Comparison of ENCODE assay signal across 8 mouse cellular contexts in genomic region chr13:23561531-23561882, GRCm38 (mm10). TPM values are rescaled to one million over a fixed set of nuclear protein-coding genes. Genes with fewer than 3 reads are reported as not detected.
DNase-seq lines count a peak whose midpoint lies in the region; ATAC-seq lines count a peak whose summit lies in the region.
"Not testable (repeated sequence)": the region's sequence is repeated elsewhere in the genome, so short reads cannot be mapped to it uniquely, and the experiment has no call there.

No protein-coding gene starts in this region.

- peak; percentile 8 for ATAC-seq in CD4-positive, CD25-positive, alpha-beta regulatory T cell, adult 4 months
- ATAC-seq in embryonic facial prominence, embryonic 12.5 days (ENCODE audit: insufficient number of reproducible peaks, insufficient read depth, low FRiP score, low TSS enrichment); forebrain, embryonic 15.5 days (replicated peaks); kidney, embryonic 14.5 days (ENCODE audit: low FRiP score, low TSS enrichment); liver, embryonic 11.5 days (replicated peaks; ENCODE audit: low FRiP score); neural tube, embryonic 14.5 days (ENCODE audit: low read depth): not testable (repeated sequence)

- H3K27ac ChIP-seq in embryonic facial prominence, embryonic 12.5 days = peak overlapping the region; percentile 98
- peak overlapping the region; percentile 97 for H3K27ac ChIP-seq in forebrain, embryonic 15.5 days (replicated peaks)
- peak overlapping the region; percentile 98; the same call in 1 of the 2 replicates for H3K27ac ChIP-seq in hindbrain, embryonic 10.5 days
- peak overlapping the region; percentile 99; the same call in 1 of the 2 replicates for H3K27ac ChIP-seq in kidney, embryonic 14.5 days (ENCODE audit: low read depth, low read length)
- peak overlapping the region; percentile 100 for H3K27ac ChIP-seq in liver, embryonic 11.5 days (ENCODE audit: low read depth, low read length)
- H3K27ac ChIP-seq in neural tube, embryonic 14.5 days (ENCODE audit: low read depth, low read length) = not testable (repeated sequence)

- H3K27me3 ChIP-seq in embryonic facial prominence, embryonic 12.5 days; forebrain, embryonic 15.5 days; hindbrain, embryonic 10.5 days (ENCODE audit: insufficient read depth, poor library complexity, severe bottlenecking); kidney, embryonic 14.5 days (ENCODE audit: control insufficient read depth, insufficient read depth, low read length); liver, embryonic 11.5 days (replicated peaks; ENCODE audit: control insufficient read depth, insufficient read depth, low read length); megakaryocyte, embryonic 14.5 days (replicated peaks); neural tube, embryonic 14.5 days (ENCODE audit: control insufficient read depth, insufficient read depth, low read length): not testable (repeated sequence)

- WGBS in embryonic facial prominence, embryonic 12.5 days = 3% methylated on average over 2 of the region's 5 CpGs
- WGBS in forebrain, embryonic 15.5 days = 0% methylated on average over 2 of the region's 5 CpGs
- WGBS in hindbrain, embryonic 10.5 days = 1% methylated on average over 2 of the region's 5 CpGs
- WGBS in kidney, embryonic 14.5 days = 0% methylated on average over 2 of the region's 5 CpGs
- WGBS in liver, embryonic 11.5 days = 0% methylated on average over 2 of the region's 5 CpGs
- WGBS in neural tube, embryonic 14.5 days = 0% methylated on average over 2 of the region's 5 CpGs

- H3K9ac ChIP-seq in embryonic facial prominence, embryonic 12.5 days = peak overlapping the region; percentile 36; the same call in 1 of the 2 replicates
- H3K9ac ChIP-seq in forebrain, embryonic 15.5 days (replicated peaks) = peak overlapping the region; percentile 72
- peak overlapping the region; percentile 61; the same call in 1 of the 2 replicates for H3K9ac ChIP-seq in kidney, embryonic 14.5 days (ENCODE audit: low read depth, low read length)
- peak overlapping the region; percentile 48 for H3K9ac ChIP-seq in liver, embryonic 11.5 days (ENCODE audit: low read depth, low read length)
- H3K9ac ChIP-seq in neural tube, embryonic 14.5 days (replicated peaks; ENCODE audit: low read depth, low read length) = not testable (repeated sequence)

- peak overlapping the region; percentile 74 for H3K4me2 ChIP-seq in embryonic facial prominence, embryonic 12.5 days (replicated peaks)
- H3K4me2 ChIP-seq in forebrain, embryonic 15.5 days (replicated peaks) = peak overlapping the region; percentile 41
- not testable (repeated sequence) for H3K4me2 ChIP-seq in kidney, embryonic 14.5 days (replicated peaks; ENCODE audit: low read depth, low read length)
- peak overlapping the region; percentile 48 for H3K4me2 ChIP-seq in liver, embryonic 11.5 days
- H3K4me2 ChIP-seq in neural tube, embryonic 14.5 days (ENCODE audit: low read depth, low read length) = peak overlapping the region; percentile 84

- not testable (repeated sequence) for H3K9me3 ChIP-seq in embryonic facial prominence, embryonic 12.5 days; forebrain, embryonic 15.5 days; hindbrain, embryonic 10.5 days; kidney, embryonic 14.5 days (ENCODE audit: control insufficient read depth, low read length); liver, embryonic 11.5 days (ENCODE audit: control insufficient read depth, low read length); megakaryocyte, embryonic 14.5 days; neural tube, embryonic 14.5 days (ENCODE audit: control insufficient read depth, low read length)

- not testable (repeated sequence) for H3K4me1 ChIP-seq in embryonic facial prominence, embryonic 12.5 days; hindbrain, embryonic 10.5 days (replicated peaks); kidney, embryonic 14.5 days (ENCODE audit: control insufficient read depth, insufficient read depth, low read length); liver, embryonic 11.5 days (replicated peaks; ENCODE audit: control insufficient read depth, insufficient read depth, low read length); neural tube, embryonic 14.5 days (ENCODE audit: control insufficient read depth, insufficient read depth, low read length)
- peaks cover 14% of the 10 kb centered on the region for H3K4me1 ChIP-seq in forebrain, embryonic 15.5 days
- H3K4me1 ChIP-seq in megakaryocyte, embryonic 14.5 days = peaks cover 30% of the 10 kb centered on the region

- H3K4me3 ChIP-seq in embryonic facial prominence, embryonic 12.5 days = peak overlapping the region; percentile 40
- H3K4me3 ChIP-seq in forebrain, embryonic 15.5 days = peak overlapping the region; percentile 50
- H3K4me3 ChIP-seq in hindbrain, embryonic 10.5 days = peak overlapping the region; percentile 54
- peak overlapping the region; percentile 36; the same call in 1 of the 2 replicates for H3K4me3 ChIP-seq in kidney, embryonic 14.5 days (ENCODE audit: low read length)
- peak overlapping the region; percentile 37 for H3K4me3 ChIP-seq in liver, embryonic 11.5 days (ENCODE audit: low read depth, low read length)
- peak overlapping the region; percentile 33 for H3K4me3 ChIP-seq in megakaryocyte, embryonic 14.5 days (replicated peaks)
- peak overlapping the region; percentile 41 for H3K4me3 ChIP-seq in neural tube, embryonic 14.5 days (ENCODE audit: low read depth, low read length)

- not testable (repeated sequence) for DNase-seq in hindbrain, embryonic 10.5 days (ENCODE audit: low spot score); liver, embryonic 11.5 days (ENCODE audit: low spot score)

- not testable (repeated sequence) for H3K36me3 ChIP-seq in embryonic facial prominence, embryonic 12.5 days; forebrain, embryonic 15.5 days; hindbrain, embryonic 10.5 days; kidney, embryonic 14.5 days (ENCODE audit: control insufficient read depth, insufficient read depth, low read length); liver, embryonic 11.5 days (ENCODE audit: control insufficient read depth, insufficient read depth, low read length); megakaryocyte, embryonic 14.5 days (replicated peaks; ENCODE audit: low read length); neural tube, embryonic 14.5 days (ENCODE audit: control insufficient read depth, insufficient read depth, low read length)

RNA-seq across cellular contexts. Expression of gene Hist1h3e, which starts 0.7 kb away (rescaled TPM):
- polyA plus RNA-seq in CD4-positive, CD25-positive, alpha-beta regulatory T cell, adult 4 months (2017; shearing (Covaris generic)) = 1 to 10 TPM; 2.2 to 4.1 TPM
- polyA plus RNA-seq in embryonic facial prominence, embryonic 12.5 days (2016; fragmentation: Nextera tagmentation; extraction: Ambion mirVana) = 9.5 and 9.6 TPM in 2 replicates
- polyA plus RNA-seq in forebrain, embryonic 15.5 days (2015; fragmentation: Nextera tagmentation; extraction: Ambion mirVana) = 2.6 and 2.7 TPM in 2 replicates
- 5.3 and 5.6 TPM in 2 replicates for polyA plus RNA-seq in hindbrain, embryonic 10.5 days (2016; fragmentation: Nextera tagmentation; extraction: Ambion mirVana)
- 11.4 and 15.4 TPM in 2 replicates for polyA plus RNA-seq in kidney, embryonic 14.5 days (2014; fragmentation: Nextera tagmentation; extraction: Ambion mirVana)
- 3.5 and 5.6 TPM in 2 replicates for polyA plus RNA-seq in liver, embryonic 11.5 days (2014; fragmentation: Nextera tagmentation; extraction: Ambion mirVana)
- 17.9 and 26.5 TPM in 2 replicates for polyA plus RNA-seq in megakaryocyte, embryonic 14.5 days (2012; ENCODE audit: insufficient read depth, low replicate concordance)
- 1.9 and 2.4 TPM in 2 replicates for polyA plus RNA-seq in neural tube, embryonic 14.5 days (2014; fragmentation: Nextera tagmentation; extraction: Ambion mirVana)

RNA-seq across cellular contexts. Expression of gene Hist1h1d, which starts 8.4 kb away (rescaled TPM):
- polyA plus RNA-seq in CD4-positive, CD25-positive, alpha-beta regulatory T cell, adult 4 months (2017; shearing (Covaris generic)) = under 1 TPM; 0.18 to 0.35 TPM
- polyA plus RNA-seq in embryonic facial prominence, embryonic 12.5 days (2016; fragmentation: Nextera tagmentation; extraction: Ambion mirVana) = 0.64 and 0.75 TPM in 2 replicates
- polyA plus RNA-seq in forebrain, embryonic 15.5 days (2015; fragmentation: Nextera tagmentation; extraction: Ambion mirVana) = 0.23 and 0.25 TPM in 2 replicates
- 0.37 and 0.49 TPM in 2 replicates for polyA plus RNA-seq in hindbrain, embryonic 10.5 days (2016; fragmentation: Nextera tagmentation; extraction: Ambion mirVana)
- 0.70 and 1.2 TPM in 2 replicates for polyA plus RNA-seq in kidney, embryonic 14.5 days (2014; fragmentation: Nextera tagmentation; extraction: Ambion mirVana)
- 0.68 and 0.82 TPM in 2 replicates for polyA plus RNA-seq in liver, embryonic 11.5 days (2014; fragmentation: Nextera tagmentation; extraction: Ambion mirVana)
- polyA plus RNA-seq in megakaryocyte, embryonic 14.5 days (2012; ENCODE audit: insufficient read depth, low replicate concordance) = 0.36 and 2.1 TPM in 2 replicates
- polyA plus RNA-seq in neural tube, embryonic 14.5 days (2014; fragmentation: Nextera tagmentation; extraction: Ambion mirVana) = 0.07 and 0.13 TPM in 2 replicates

RNA-seq across cellular contexts. Expression of gene Hist1h2ae, which starts 9.5 kb away (rescaled TPM):
- 10 to 100 TPM; 12.3 to 17.6 TPM for polyA plus RNA-seq in CD4-positive, CD25-positive, alpha-beta regulatory T cell, adult 4 months (2017; shearing (Covaris generic))
- 139 and 153 TPM in 2 replicates for polyA plus RNA-seq in embryonic facial prominence, embryonic 12.5 days (2016; fragmentation: Nextera tagmentation; extraction: Ambion mirVana)
- 48.1 and 55.0 TPM in 2 replicates for polyA plus RNA-seq in forebrain, embryonic 15.5 days (2015; fragmentation: Nextera tagmentation; extraction: Ambion mirVana)
- 102 and 103 TPM in 2 replicates for polyA plus RNA-seq in hindbrain, embryonic 10.5 days (2016; fragmentation: Nextera tagmentation; extraction: Ambion mirVana)
- polyA plus RNA-seq in kidney, embryonic 14.5 days (2014; fragmentation: Nextera tagmentation; extraction: Ambion mirVana) = 114 and 155 TPM in 2 replicates
- polyA plus RNA-seq in liver, embryonic 11.5 days (2014; fragmentation: Nextera tagmentation; extraction: Ambion mirVana) = 61.3 and 62.9 TPM in 2 replicates
- polyA plus RNA-seq in megakaryocyte, embryonic 14.5 days (2012; ENCODE audit: insufficient read depth, low replicate concordance) = 13.6 and 16.0 TPM in 2 replicates
- 11.7 and 12.9 TPM in 2 replicates for polyA plus RNA-seq in neural tube, embryonic 14.5 days (2014; fragmentation: Nextera tagmentation; extraction: Ambion mirVana)

RNA-seq across cellular contexts. Expression of gene Hist1h2bg, which starts 9.7 kb away (rescaled TPM):
- polyA plus RNA-seq in CD4-positive, CD25-positive, alpha-beta regulatory T cell, adult 4 months (2017; shearing (Covaris generic)) = 1 to 10 TPM; 8.0 to 8.6 TPM
- polyA plus RNA-seq in embryonic facial prominence, embryonic 12.5 days (2016; fragmentation: Nextera tagmentation; extraction: Ambion mirVana) = 11.4 and 15.7 TPM in 2 replicates
- polyA plus RNA-seq in forebrain, embryonic 15.5 days (2015; fragmentation: Nextera tagmentation; extraction: Ambion mirVana) = 4.7 and 5.6 TPM in 2 replicates
- polyA plus RNA-seq in hindbrain, embryonic 10.5 days (2016; fragmentation: Nextera tagmentation; extraction: Ambion mirVana) = 7.0 and 7.3 TPM in 2 replicates
- polyA plus RNA-seq in kidney, embryonic 14.5 days (2014; fragmentation: Nextera tagmentation; extraction: Ambion mirVana) = 7.9 and 12.9 TPM in 2 replicates
- 5.7 and 6.3 TPM in 2 replicates for polyA plus RNA-seq in liver, embryonic 11.5 days (2014; fragmentation: Nextera tagmentation; extraction: Ambion mirVana)
- 16.8 and 28.8 TPM in 2 replicates for polyA plus RNA-seq in megakaryocyte, embryonic 14.5 days (2012; ENCODE audit: insufficient read depth, low replicate concordance)
- polyA plus RNA-seq in neural tube, embryonic 14.5 days (2014; fragmentation: Nextera tagmentation; extraction: Ambion mirVana) = 0.75 and 1.1 TPM in 2 replicates

RNA-seq across cellular contexts. Expression of gene Hist1h4f, which starts 10.1 kb away (rescaled TPM):
- polyA plus RNA-seq in CD4-positive, CD25-positive, alpha-beta regulatory T cell, adult 4 months (2017; shearing (Covaris generic)) = 1 to 10 TPM in 1 of 2 experiments, not detected in 1; 1.1 TPM
- 2.1 and 2.4 TPM in 2 replicates for polyA plus RNA-seq in embryonic facial prominence, embryonic 12.5 days (2016; fragmentation: Nextera tagmentation; extraction: Ambion mirVana)
- 0.70 and 0.73 TPM in 2 replicates for polyA plus RNA-seq in forebrain, embryonic 15.5 days (2015; fragmentation: Nextera tagmentation; extraction: Ambion mirVana)
- 0.56 TPM in 1 of 2 replicates, not detected in the other for polyA plus RNA-seq in hindbrain, embryonic 10.5 days (2016; fragmentation: Nextera tagmentation; extraction: Ambion mirVana)
- polyA plus RNA-seq in kidney, embryonic 14.5 days (2014; fragmentation: Nextera tagmentation; extraction: Ambion mirVana) = 1.1 and 2.9 TPM in 2 replicates
- 0.66 and 1.4 TPM in 2 replicates for polyA plus RNA-seq in liver, embryonic 11.5 days (2014; fragmentation: Nextera tagmentation; extraction: Ambion mirVana)
- 8.9 and 30.2 TPM in 2 replicates for polyA plus RNA-seq in megakaryocyte, embryonic 14.5 days (2012; ENCODE audit: insufficient read depth, low replicate concordance)
- polyA plus RNA-seq in neural tube, embryonic 14.5 days (2014; fragmentation: Nextera tagmentation; extraction: Ambion mirVana) = not detected in 2 replicates
